Mouse (Mus musculus) kidney, postnatal 0 days (tissue): ENCODE measurements at regions not wholly inside any gene's neighbourhood (a gene's known extent, or its start where the extent isn't known, plus 50 kb on each side); places are given as distances from the start of the nearest gene placed in this dataset.

Experiments
- ATAC-seq: fragments of 200-750 bp; cut with Nextera tagmentation; replicated peaks from 2 replicates; pipeline ENCODE4 v1.8.0; 2017; ENCODE audit warnings: low read depth, moderate number of reproducible peaks, moderate TSS enrichment, moderate library complexity; ENCODE audit not compliant: low FRiP score
- DNase-seq: peaks from one replicate; pipeline ENCODE4 v3.0.0-alpha.2; 2016; ENCODE audit warnings: low spot score
- H3K27ac ChIP-seq: fragments of 300-500 bp; sonication (generic); 2 replicates; pipeline ENCODE4 v1.5.1; 2014; ENCODE audit warnings: mild to moderate bottlenecking
- H3K27me3 ChIP-seq: fragments of 300-500 bp; sonication (generic); 2 replicates; pipeline ENCODE4 v1.6.1; 2014; ENCODE audit warnings: low read length, mixed read lengths; ENCODE audit not compliant: insufficient read depth
- H3K36me3 ChIP-seq: fragments of 300-500 bp; sonication (generic); 2 replicates; pipeline ENCODE4 v1.6.1; 2014; ENCODE audit warnings: low read length, mixed read lengths; ENCODE audit not compliant: insufficient read depth
- H3K4me1 ChIP-seq: fragments of 300-500 bp; sonication (generic); replicated peaks from 2 replicates; pipeline ENCODE4 v1.6.1; 2014; ENCODE audit warnings: antibody characterized with exemption, low read length, mixed read lengths; ENCODE audit not compliant: insufficient read depth
- H3K4me2 ChIP-seq: fragments of 300-500 bp; sonication (generic); 2 replicates; pipeline ENCODE4 v1.6.1; 2014; ENCODE audit warnings: mild to moderate bottlenecking, low read length, moderate library complexity, mixed read lengths
- H3K4me3 ChIP-seq: fragments of 300-500 bp; sonication (generic); replicated peaks from 2 replicates; pipeline ENCODE4 v1.5.1; 2014; ENCODE audit warnings: low read depth, low read length
- H3K9ac ChIP-seq: fragments of 300-500 bp; sonication (generic); 2 replicates; pipeline ENCODE4 v1.6.1; 2014; ENCODE audit warnings: low read depth, low read length
- H3K9me3 ChIP-seq: fragments of 300-500 bp; sonication (generic); replicated peaks from 2 replicates; pipeline ENCODE4 v1.6.1; 2016; ENCODE audit warnings: low read length, inconsistent platforms, mixed read lengths
- CTCF ChIP-seq: IDR thresholded peaks from 2 replicates; pipeline ENCODE4 v1.5.1; 2016; ENCODE audit warnings: antibody characterized with exemption, low read depth, mild to moderate bottlenecking, moderate library complexity
- WGBS: fragments of 180-500 bp; shearing (Covaris S2); extraction: QIAGEN DNeasy Blood & Tissue Kit; methylation state at CpG from one replicate; pipeline ENCODE4 v1.1.7; 2014; 5-methylcytosine and 5-hydroxymethylcytosine counted together

DNA sequence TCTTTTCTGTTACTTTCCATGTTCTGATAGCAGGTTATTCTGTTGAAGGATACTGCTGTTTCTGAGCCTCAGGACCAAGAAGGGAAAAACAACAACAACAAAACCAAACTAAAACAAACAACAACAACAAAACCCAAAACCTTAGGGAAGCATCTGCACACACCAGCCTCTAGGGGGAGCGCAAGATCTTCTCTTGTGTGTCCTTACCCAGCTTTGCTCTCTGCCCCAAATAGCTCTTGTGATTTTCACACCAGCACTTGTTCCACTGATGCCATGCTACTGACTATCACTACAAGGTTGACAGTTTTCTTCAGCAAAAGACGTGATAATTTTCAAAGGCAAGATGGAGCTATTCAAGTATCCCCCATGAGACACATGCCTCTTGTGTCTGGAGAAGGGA is 59.8 kb upstream of the Nrg3 start:
- no peaks in the 10 kb centered on the region for H3K27me3 ChIP-seq
- no peak overlapping the region for H3K4me3 ChIP-seq
- H3K36me3 ChIP-seq, result no peaks in the 10 kb centered on the region
- no peak overlapping the region for H3K27ac ChIP-seq
- H3K9me3 ChIP-seq, result no peaks in the 10 kb centered on the region
- no peak overlapping the region for H3K4me2 ChIP-seq
- peak; percentile 89 for TF ChIP-seq CTCF
- DNase-seq (peak; percentile 70), ATAC-seq (no peak)
- no peak overlapping the region for H3K9ac ChIP-seq
- WGBS, result 6% methylated on average over 2 of the region's 2 CpGs
- no peaks in the 10 kb centered on the region for H3K4me1 ChIP-seq
